Mouse (Mus musculus) bone marrow, adult 2 months (tissue): ENCODE measurements at regions not wholly inside any gene's neighbourhood (a gene's known extent, or its start where the extent isn't known, plus 50 kb on each side); places are given as distances from the start of the nearest gene placed in this dataset.

ENCODE experiments used
- CTCF ChIP-seq: fragments of 200-500 bp; IDR thresholded peaks from 2 replicates; pipeline ENCODE4 v1.5.1; 2011; ENCODE audit warnings: low read length, control low read depth; ENCODE audit not compliant: control insufficient read depth, insufficient read depth
- POLR2A ChIP-seq: fragments of 200-500 bp; IDR thresholded peaks from 2 replicates; pipeline ENCODE4 v1.6.1; 2011; ENCODE audit warnings: low read depth, mild to moderate bottlenecking, control low read depth, low read length, borderline replicate concordance; ENCODE audit not compliant: control insufficient read depth

DNA sequence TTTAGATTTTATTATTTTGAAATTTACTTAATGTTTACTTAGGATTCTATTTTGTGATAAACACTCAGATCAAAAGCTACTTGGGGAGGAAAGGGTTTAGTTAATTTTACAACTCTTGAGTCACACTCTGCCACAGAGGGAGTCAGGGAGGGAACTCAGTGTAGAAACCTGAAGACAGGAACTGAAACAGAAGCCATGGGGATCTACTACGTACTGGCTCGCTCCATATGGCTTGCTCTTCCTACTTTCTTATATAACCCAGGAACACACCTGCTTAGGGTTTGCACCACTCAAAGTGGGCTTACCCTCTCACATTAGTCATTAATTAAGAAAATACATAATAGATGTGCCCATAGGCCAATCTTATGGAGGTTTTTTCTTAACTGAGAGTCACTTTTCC, 54.8 kb upstream of the Shisa3 start:
- no peak for TF ChIP-seq CTCF
- no peak for TF ChIP-seq POLR2A
